Mouse (Mus musculus): ENCODE results near the gene Hormad2. TPM values are rescaled to one million over a fixed set of nuclear protein-coding genes. Genes with fewer than 3 reads are reported as not detected.

The Hormad2 gene
- total RNA-seq, 2 experiments from 2014 or later, result 1.3 to 2.2 TPM

GRCm38 (mm10) chr11:4446195-4446868 lies 5.4 kb upstream of the Hormad2 start:
- DNase-seq, result no peak

- no peak for DNase-seq
Measured at GRCm38 (mm10) chr11:4442280-4442679, 1.4 kb upstream of the Hormad2 start.

- no peak for DNase-seq
Measured at GRCm38 (mm10) chr11:4438211-4438610, 2.7 kb downstream of the Hormad2 start.

- no peak for DNase-seq
Measured at GRCm38 (mm10) chr11:4437318-4437717, 3.6 kb downstream of the Hormad2 start.

GRCm38 (mm10) chr11:4436631-4437030 lies 4.3 kb downstream of the Hormad2 start:
- DNase-seq, result no peak

GRCm38 (mm10) chr11:4434461-4434860 lies 6.4 kb downstream of the Hormad2 start:
- no peak for DNase-seq

- no peak for DNase-seq
Measured at GRCm38 (mm10) chr11:4423818-4424217, 17.1 kb downstream of the Hormad2 start.

GRCm38 (mm10) chr11:4422494-4423425 lies 18.1 kb downstream of the Hormad2 start:
- no peak for DNase-seq

- DNase-seq, result no peak
Measured at GRCm38 (mm10) chr11:4421933-4422488, 18.9 kb downstream of the Hormad2 start.

GRCm38 (mm10) chr11:4417986-4418385 lies 22.9 kb downstream of the Hormad2 start:
- DNase-seq, result peak; percentile 39

GRCm38 (mm10) chr11:4412294-4412693 lies 28.6 kb downstream of the Hormad2 start:
- no peak for DNase-seq

- DNase-seq, result no peak
Measured at GRCm38 (mm10) chr11:4404277-4404676, 36.6 kb downstream of the Hormad2 start.

- no peak for DNase-seq
Measured at GRCm38 (mm10) chr11:4403381-4403780, 37.5 kb downstream of the Hormad2 start.

GRCm38 (mm10) chr11:4401251-4401650 lies 39.7 kb downstream of the Hormad2 start:
- DNase-seq, result no peak

- no peak for DNase-seq
Measured at GRCm38 (mm10) chr11:4394226-4394625, 46.7 kb downstream of the Hormad2 start.

- no peak for DNase-seq
Measured at GRCm38 (mm10) chr11:4388018-4388417, 52.9 kb downstream of the Hormad2 start.

GRCm38 (mm10) chr11:4382321-4382720 lies 58.6 kb downstream of the Hormad2 start:
- no peak for DNase-seq

GRCm38 (mm10) chr11:4379857-4380256 lies 61.0 kb downstream of the Hormad2 start:
- no peak for DNase-seq

- DNase-seq, result no peak
Measured at GRCm38 (mm10) chr11:4366389-4366788, 74.5 kb downstream of the Hormad2 start.

- no peak for DNase-seq
Measured at GRCm38 (mm10) chr11:4355430-4355829, 85.5 kb downstream of the Hormad2 start.

GRCm38 (mm10) chr11:4352637-4353036 lies 88.3 kb downstream of the Hormad2 start:
- no peak for DNase-seq

GRCm38 (mm10) chr11:4343926-4344325 lies 97.0 kb downstream of the Hormad2 start:
- no peak for DNase-seq

GRCm38 (mm10) chr11:4342027-4342426 lies 98.9 kb downstream of the Hormad2 start:
- DNase-seq, result no peak

Data from adrenal gland, postnatal 10 days (tissue).